Mouse (Mus musculus) erythroblast, embryonic 14.5 days (primary cell): ENCODE results near the gene Slc10a7.

ENCODE experiments used
- GATA1 ChIP-seq: IDR thresholded peaks from 2 replicates; pipeline ENCODE4 v1.6.1; 2012; ENCODE audit warnings: low read length, inconsistent platforms, mixed read lengths
- TAL1 ChIP-seq: IDR thresholded peaks from 3 replicates; pipeline ENCODE4 v1.6.1; 2012; ENCODE audit warnings: low read length, inconsistent platforms, mixed read lengths

GRCm38 (mm10) chr8:78647000-78647656 lies 138.0 kb downstream of the Slc10a7 start:
- TF ChIP-seq GATA1 (no peak), TAL1 (no peak)
